Mouse (Mus musculus) layer of hippocampus, adult 18-20 months (tissue): ENCODE data around the gene Igfbp2. TPM values are rescaled to one million over a fixed set of nuclear protein-coding genes. Genes with fewer than 3 reads are reported as not detected.

Experiments used
- DNase-seq, 2 experiments: peaks; one replicate each; pipeline ENCODE4 v3.0.0; 2022; ENCODE audit warnings: low spot score in 2 of 2
- long read RNA-seq: library from polyadenylated mRNA; stranded (forward); transcript quantifications from one replicate; pipeline ENCODE4 v2.0.0, GENCODE M21; 2021
- total RNA-seq, 2 experiments: library from RNA; stranded (reverse); gene quantifications; 2 replicates each; pipeline ENCODE4 v1.2.3; 2021

The Igfbp2 gene
- 10 to 100 TPM; 35.9 to 42.9 TPM for total RNA-seq
- long read RNA-seq, transcript Igfbp2-201 (4 exons, 1,307 nt): major isoform, 37 of 40 reads
- long read RNA-seq, partial matches to known transcripts: 1 of 40 reads
- long read RNA-seq, other reads (novel, unspliced or antisense): 1 of 40 reads

DNA sequence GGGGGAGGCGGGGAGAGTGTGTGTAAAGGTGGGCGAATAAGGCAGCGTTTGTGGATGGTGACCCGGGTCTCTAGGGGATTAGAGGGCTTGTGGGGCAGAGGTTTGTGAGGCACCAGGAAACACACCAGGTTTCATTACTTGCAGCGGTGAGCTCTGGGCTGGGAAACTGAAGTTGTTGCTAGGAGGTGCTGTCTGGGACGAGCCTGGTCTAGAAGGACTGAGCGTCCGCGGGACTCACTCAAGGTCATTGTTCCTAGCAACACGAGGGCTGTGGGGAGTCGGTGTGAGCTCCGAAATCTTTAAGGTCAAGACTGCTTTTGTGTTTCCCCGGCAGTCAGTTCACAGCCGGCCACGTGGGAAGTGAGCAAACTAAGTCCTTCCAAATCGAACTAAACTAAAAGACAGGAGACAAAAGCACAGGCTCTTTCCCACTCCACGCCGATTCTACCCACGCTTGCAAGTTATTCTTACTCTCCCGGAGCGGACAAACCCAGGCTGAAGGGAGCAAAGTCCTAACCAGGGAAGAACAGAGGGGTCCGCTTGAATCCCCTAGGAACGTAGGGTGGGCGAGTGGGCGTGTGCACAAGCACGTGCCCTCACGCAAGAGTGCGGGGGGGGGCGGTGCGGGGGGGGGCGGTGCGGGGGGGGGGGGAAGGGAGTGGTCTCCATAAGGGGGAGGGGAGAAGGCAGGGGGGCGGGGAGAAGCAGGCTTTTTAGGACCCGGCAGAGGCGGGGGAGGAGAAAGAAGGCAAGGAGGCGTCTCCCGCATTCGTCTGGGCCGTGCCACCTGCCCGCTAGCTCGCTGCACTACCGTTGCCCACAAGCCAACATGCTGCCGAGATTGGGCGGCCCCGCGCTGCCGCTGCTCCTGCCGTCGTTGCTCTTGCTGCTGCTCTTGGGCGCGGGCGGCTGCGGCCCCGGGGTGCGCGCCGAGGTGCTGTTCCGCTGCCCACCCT lies at the start of gene Igfbp2:
Gene Igfbp2 (plus strand): TSS at position 753 of the 956 bp plus-strand sequence.
- peak; percentile 2 to 24 for DNase-seq

- DNase-seq: no peak
These were observed 45.5 kb upstream of the Igfbp2 start for GRCm38 (mm10) chr1:72778789-72779188.

DNA sequence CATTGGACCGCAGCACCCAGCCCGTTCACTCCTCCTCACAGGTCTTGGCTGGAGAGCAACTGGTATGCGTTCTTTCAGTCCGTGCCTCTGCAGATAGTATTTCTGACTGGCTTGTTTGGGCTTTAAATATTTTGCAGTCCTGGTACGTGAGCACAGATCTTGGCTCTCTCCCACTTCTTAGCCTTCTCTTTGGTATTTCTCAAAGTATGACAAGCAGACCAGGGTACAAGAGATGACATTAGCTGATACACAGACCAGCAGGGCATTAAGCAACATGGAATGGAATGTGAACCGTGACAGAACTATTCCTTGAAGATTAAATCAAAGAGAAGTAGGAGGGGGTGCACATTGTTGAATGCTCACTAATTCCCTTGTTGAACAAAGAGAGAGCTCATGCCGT lies 43.6 kb upstream of the Igfbp2 start:
- no peak for DNase-seq

DNA sequence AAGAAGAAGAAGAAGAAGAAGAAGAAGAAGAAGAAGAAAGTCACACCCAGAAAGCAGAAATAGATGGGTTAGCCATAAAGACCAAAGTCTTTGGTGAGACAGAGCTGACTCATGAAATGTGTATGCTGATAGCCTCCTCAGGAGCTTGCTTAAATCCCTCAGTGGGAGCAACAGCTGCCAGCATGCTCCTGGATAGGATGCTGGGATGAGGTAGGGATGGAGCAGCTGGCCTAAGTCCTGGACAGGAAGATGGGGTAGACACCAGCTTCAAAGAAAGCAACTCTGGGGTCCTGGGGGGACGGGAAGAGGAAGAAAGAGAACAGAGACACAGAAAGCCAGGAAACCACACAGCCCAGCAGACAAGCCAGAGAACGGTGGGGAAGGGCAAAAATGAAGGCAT lies 41.0 kb upstream of the Igfbp2 start:
- no peak for DNase-seq

DNA sequence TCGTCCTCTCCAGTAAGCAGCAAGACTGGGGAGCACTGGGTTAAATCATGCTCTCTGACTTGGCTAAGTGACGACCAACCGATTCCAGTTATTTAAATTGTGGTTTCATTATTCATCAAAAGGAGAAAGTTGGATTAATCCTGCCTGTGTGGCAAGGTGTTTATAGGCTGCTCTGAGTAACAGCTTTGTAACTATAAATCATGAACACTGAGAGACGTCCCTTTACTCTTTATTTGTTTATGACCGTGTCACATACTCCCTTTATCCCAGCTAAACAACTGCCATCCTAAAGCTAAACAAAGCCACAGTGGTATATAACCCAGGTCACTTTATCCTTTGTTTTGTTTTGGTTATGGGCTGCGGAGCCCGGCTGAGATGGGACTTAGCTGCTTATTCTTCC lies 40.3 kb upstream of the Igfbp2 start:
- DNase-seq: no peak

- DNase-seq: no peak
These were observed 33.6 kb upstream of the Igfbp2 start for GRCm38 (mm10) chr1:72790670-72791069.

GRCm38 (mm10) chr1:72791743-72792142 lies 32.6 kb upstream of the Igfbp2 start:
- no peak for DNase-seq

- DNase-seq: no peak
These were observed 32.0 kb upstream of the Igfbp2 start for GRCm38 (mm10) chr1:72792262-72792661.

DNA sequence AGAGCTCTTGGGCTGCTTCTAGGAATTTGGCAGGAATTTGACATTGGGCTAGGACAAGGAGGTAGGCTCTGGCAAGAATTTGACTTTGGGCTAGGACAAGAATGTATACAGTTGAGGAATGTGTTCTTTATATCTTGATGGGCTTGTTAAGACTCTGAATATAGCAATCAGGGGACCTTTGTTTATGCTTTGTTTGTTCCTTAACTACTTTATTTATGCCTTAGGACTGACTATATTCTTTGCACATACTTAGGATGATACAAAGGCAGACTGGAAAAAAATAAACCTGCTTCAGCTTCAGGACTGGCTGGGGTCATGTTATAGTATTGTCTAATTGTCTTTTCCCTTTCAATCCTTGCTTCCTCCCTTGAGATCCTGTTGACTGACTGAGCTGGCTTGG lies 31.1 kb upstream of the Igfbp2 start:
- no peak for DNase-seq

DNA sequence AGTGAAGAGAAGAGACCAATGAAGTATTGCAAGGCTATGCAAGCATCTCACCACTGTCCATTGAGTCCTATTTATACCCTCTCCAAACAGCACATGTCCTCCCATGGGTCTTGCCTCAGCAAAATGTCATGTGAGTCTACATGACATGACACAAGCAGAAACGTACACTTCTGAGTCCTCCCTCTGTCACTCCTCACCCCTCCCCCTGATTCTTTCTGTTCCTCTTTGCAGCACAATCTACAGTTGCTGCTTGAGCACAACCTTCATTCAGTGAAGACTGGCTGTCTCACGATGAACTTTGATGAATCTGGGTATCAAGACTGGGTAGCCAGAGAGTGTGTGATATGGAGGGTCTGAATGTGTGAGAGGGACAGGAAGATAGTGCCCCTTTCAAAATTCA lies 28.2 kb upstream of the Igfbp2 start:
- DNase-seq: no peak

- no peak for DNase-seq
These were observed 27.1 kb upstream of the Igfbp2 start for GRCm38 (mm10) chr1:72797102-72797665.

DNA sequence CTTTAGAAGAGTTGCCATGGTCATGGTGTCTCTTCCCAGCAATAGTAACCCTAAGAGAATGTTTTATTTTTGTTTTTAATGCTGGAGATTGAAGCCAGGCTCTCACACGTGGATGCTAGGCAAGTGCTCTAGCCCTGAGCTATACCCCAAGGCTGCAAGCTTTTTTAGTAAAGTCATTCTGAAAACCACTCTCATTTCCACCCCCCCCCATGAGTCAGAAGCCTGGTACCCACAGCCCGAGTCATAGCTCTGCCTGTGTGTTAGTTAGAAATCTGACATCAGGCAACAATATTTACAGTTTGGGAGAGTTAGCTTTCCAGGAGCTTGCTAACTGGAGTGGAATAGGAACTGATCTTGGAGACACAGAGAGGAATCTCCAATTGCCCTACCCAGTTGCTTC lies 25.9 kb upstream of the Igfbp2 start:
- DNase-seq: no peak

DNA sequence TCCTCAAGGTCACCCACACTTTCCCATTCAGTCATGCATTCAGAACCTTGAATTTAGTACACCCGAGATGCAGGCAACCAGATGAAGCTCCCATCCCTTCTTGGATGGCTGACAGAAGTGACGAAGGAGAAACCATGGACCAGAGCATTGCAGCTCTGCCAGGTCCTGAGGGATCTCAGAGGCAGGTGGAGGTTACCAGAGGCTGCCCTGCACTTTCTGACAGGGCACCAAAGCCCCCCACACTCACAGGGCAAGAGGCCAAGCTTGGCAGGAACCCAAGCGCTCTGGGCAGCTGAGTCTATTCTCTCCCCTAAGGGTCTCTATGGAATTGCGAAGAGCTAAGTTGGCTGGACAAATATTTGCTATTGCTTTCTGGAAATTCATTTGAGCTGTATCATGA lies 20.3 kb upstream of the Igfbp2 start:
- no peak for DNase-seq

DNA sequence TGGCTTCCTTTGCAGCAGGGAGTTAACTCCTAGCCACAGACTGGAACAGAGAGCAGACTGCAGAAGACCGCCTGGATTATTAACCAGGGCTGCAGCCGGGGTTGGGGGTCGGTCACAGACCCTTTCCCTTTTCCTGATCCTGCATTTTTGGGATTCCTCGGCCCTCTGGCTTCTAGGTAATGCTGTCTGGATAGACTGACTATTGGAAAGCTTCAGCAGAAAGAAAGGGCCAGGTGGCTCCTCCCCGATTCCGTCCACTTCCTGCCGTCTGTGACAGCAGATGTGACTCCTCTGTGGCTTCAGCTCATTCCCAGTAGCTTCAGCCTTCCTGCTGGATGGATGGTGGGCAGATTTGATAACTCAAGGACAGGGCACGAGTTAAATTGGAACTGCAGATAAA lies 19.3 kb upstream of the Igfbp2 start:
- DNase-seq: no peak

DNA sequence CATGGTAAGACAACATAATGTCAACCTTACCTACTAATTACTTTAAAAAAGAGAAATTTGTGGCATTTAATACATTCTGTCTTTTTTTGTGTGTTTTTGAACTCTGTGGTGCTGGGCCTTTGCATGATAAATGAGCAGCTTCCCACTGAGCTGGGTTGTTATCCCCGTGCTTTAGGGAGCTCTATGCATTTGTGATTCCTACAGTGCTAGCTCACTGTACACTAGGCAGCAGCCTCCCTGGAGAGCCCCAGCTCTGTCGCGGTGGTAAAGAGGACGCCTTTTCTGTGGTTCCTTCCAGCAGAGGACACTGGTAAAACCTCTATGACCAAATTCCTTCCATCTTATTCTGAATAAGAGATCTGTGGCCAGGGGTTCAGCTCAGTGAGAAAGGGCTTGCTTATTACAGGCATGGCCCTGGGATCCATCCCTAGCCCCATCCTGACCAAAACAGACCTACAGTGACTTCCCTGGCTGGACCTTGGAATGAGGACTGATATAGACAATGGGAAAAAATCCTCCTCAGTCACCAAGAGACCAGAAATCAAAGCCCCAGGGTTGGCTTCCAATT lies 18.7 kb upstream of the Igfbp2 start:
- no peak for DNase-seq

GRCm38 (mm10) chr1:72806044-72806584 lies 18.2 kb upstream of the Igfbp2 start:
- DNase-seq: no peak

DNA sequence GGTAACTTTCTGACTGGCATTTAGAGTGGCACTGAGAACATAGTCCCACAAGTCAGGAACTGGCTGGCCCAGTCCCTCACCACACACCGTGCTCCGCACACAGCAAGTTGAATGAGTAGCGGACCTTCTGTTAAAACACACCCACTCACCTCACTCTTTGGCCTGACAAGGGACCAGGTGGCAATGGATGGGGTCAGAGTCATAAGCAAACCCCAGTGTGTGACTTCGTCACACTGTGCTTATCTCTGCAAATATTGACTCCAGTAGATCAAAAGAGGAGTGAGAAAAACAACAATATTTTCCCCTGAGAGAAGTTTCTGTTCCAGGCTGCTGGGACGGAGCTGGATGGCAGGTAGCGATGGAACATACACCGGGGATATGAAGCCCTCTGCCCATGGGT lies 15.0 kb upstream of the Igfbp2 start:
- no peak for DNase-seq

DNA sequence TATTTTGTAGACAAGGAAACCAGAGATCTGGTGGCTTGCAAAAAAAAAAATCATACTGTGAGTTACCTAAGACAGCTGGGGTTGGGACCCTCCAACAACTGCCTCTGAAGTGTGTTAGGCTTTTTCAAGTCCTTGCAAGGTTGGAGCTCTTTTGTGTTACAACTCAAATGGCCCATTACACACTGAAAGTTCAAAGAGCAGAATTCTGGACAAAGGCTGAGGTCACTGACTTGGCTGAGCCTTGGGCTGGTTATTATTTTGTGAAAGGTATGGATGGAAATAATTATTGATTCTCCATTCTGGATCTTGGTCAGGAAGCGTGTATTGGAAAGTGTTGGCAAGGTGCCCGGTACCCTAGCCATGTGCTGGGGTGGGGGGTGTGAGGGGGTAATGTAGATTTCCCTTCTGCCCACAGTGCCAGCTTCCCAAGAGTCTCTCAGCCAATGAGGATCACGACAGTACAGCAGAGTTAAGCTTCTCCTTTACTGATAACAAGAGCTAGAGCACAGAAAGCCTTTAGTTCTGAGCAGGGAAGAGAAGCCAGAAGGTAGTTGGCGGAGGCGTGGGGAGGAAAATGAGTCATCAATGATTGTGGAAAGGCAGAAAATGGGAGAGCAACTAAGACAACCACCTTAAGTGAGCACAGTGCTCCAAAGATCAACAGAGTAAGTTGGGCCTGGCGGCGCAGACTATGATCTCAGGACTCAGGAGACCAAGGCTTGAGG lies 14.2 kb upstream of the Igfbp2 start:
- peak; percentile 17 to 42 for DNase-seq

GRCm38 (mm10) chr1:72811061-72811460 lies 13.2 kb upstream of the Igfbp2 start:
- no peak for DNase-seq

DNA sequence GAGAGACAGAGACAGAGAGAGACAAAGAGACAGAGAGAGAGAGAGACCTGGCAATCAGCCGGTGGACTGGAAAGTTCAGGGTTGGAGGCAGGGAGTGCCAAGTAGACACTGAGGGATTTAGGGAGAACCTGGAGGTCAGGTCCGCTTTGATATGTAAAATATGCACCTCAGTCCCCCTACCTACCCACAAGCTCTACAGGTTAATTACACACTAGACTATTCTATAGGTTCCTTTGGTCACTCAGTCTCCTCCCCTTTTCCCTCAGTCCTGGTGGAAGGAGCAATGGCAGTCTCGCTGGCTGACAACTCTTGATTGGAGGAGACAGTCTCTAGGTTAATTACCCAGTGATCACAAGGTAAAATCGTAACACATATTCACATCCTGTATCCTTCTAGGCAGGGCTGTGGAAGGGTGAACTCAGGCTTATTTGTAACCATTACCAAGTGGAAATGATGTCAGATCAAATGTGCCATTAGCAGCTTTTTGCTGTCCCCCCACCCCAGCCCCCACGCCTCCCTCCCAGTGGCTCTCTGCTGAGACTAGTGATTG lies 11.1 kb upstream of the Igfbp2 start:
- no peak for DNase-seq
